Mouse (Mus musculus): ENCODE measurements at regions not wholly inside any gene's neighbourhood (a gene's known extent, or its start where the extent isn't known, plus 50 kb on each side); places are given as distances from the start of the nearest gene placed in this dataset.

GRCm38 (mm10) chrX:61393154-61393553, 207.8 kb upstream of the Cdr1 start:
- TF ChIP-seq ZC3H11A (IDR thresholded peaks at IDR 0.05; ENCODE audit: borderline replicate concordance, low read depth, low read length) (no peak), HCFC1 (IDR thresholded peaks at IDR 0.05; ENCODE audit: borderline replicate concordance, insufficient read depth, low read length) (no peak), ZNF384 (IDR thresholded peaks at IDR 0.05; ENCODE audit: low read depth, low read length) (peak; percentile 75), MAFK (IDR thresholded peaks at IDR 0.05; ENCODE audit: insufficient read depth, low read depth, low read length) (no peak)
